Mouse (Mus musculus) kidney, embryonic 14.5 days (tissue): ENCODE measurements at regions not wholly inside any gene's neighbourhood (a gene's known extent, or its start where the extent isn't known, plus 50 kb on each side); places are given as distances from the start of the nearest gene placed in this dataset.

Source experiments
- ATAC-seq: fragments of 200-750 bp; cut with Nextera tagmentation; 2 replicates; pipeline ENCODE4 v1.8.0; 2017; ENCODE audit warnings: moderate number of reproducible peaks, mild to moderate bottlenecking, moderate TSS enrichment, moderate library complexity; ENCODE audit not compliant: low FRiP score, low TSS enrichment
- H3K27ac ChIP-seq: fragments of 300-500 bp; sonication (generic); 2 replicates; pipeline ENCODE4 v1.5.1; 2014; ENCODE audit warnings: low read depth, mild to moderate bottlenecking, low read length, moderate library complexity, mixed read lengths
- H3K27me3 ChIP-seq: fragments of 300-500 bp; sonication (generic); 2 replicates; pipeline ENCODE4 v1.6.1; 2014; ENCODE audit warnings: mild to moderate bottlenecking, low read length; ENCODE audit not compliant: control insufficient read depth, insufficient read depth
- H3K36me3 ChIP-seq: fragments of 300-500 bp; sonication (generic); 2 replicates; pipeline ENCODE4 v1.6.1; 2014; ENCODE audit warnings: low read length, mixed read lengths; ENCODE audit not compliant: control insufficient read depth, insufficient read depth
- H3K4me1 ChIP-seq: fragments of 300-500 bp; sonication (generic); 2 replicates; pipeline ENCODE4 v1.6.1; 2014; ENCODE audit warnings: low read length, mixed read lengths; ENCODE audit not compliant: control insufficient read depth, insufficient read depth
- H3K4me2 ChIP-seq: fragments of 300-500 bp; sonication (generic); replicated peaks from 2 replicates; pipeline ENCODE4 v1.6.1; 2014; ENCODE audit warnings: low read depth, mild to moderate bottlenecking, low read length
- H3K4me3 ChIP-seq: fragments of 300-500 bp; sonication (generic); 2 replicates; pipeline ENCODE4 v1.5.1; 2014; ENCODE audit warnings: mild to moderate bottlenecking, low read length
- H3K9ac ChIP-seq: fragments of 300-500 bp; sonication (generic); 2 replicates; pipeline ENCODE4 v1.6.1; 2014; ENCODE audit warnings: low read depth, mild to moderate bottlenecking, low read length, moderate library complexity
- H3K9me3 ChIP-seq: fragments of 300-500 bp; sonication (generic); 2 replicates; pipeline ENCODE4 v1.6.1; 2016; ENCODE audit warnings: low read length; ENCODE audit not compliant: control insufficient read depth
- WGBS: fragments of 180-500 bp; shearing (Covaris S2); extraction: QIAGEN DNeasy Blood & Tissue Kit; methylation state at CpG from one replicate; pipeline ENCODE4 v1.1.7; 2014; 5-methylcytosine and 5-hydroxymethylcytosine counted together

DNA sequence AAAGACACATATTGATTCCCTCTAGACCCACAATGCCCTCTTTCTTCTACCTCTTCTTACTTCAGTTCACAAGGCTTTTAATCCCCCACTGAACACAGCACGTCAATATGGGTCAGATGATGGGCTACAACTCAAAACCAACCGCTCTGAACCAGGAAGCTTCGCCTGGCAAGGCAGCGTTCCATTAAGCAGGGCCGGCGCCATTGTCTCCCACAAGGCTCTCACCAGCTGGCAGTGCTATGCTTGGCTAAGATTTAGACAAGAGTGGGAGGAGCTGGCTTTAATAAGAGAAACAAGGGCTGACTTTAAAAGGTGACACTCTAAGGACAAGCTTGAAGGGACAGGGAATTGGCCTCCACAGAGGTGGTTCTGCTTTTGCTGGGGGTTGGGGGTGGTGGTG is 192.3 kb upstream of the Slc24a2 start:
- Histone ChIP-seq H3K27me3 (no peaks in the 10 kb centered on the region), H3K27ac (no peak overlapping the region), H3K4me3 (no peak overlapping the region), H3K36me3 (no peaks in the 10 kb centered on the region), H3K9me3 (no peaks in the 10 kb centered on the region), H3K4me2 (no peak overlapping the region), H3K9ac (no peak overlapping the region), H3K4me1 (0 out of 2 replicates have a peak, but pooled peaks cover 8% of the 10 kb centered on the region)
- WGBS = 60% methylated on average over 6 of the region's 6 CpGs
- peak; percentile 81 for ATAC-seq

DNA sequence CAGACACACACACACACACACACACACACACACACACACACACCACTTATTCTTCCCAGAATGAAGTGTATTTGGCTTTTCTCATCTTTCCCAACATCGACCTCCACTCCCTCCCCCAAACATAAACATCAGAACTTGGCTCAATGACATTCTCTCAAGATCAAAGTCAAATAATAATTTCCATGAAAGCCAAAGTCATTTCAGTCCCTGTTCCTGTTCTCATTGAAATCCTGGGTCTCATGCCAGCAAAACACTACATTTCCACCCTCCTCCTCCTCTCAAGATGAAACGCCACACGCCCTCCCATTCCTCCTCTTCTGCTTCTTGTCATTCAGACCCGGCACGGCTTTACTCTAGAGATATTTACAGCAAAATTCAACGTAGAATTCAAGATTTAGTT is 173.1 kb upstream of the Slc24a2 start:
- H3K9ac ChIP-seq = no peak overlapping the region
- no peaks in the 10 kb centered on the region for H3K36me3 ChIP-seq
- no peak overlapping the region; the same call in 1 of the 2 replicates for H3K4me2 ChIP-seq
- no peaks in the 10 kb centered on the region for H3K27me3 ChIP-seq
- no peak overlapping the region for H3K4me3 ChIP-seq
- no peak for ATAC-seq
- 30% methylated on average over 6 of the region's 6 CpGs for WGBS
- 0 out of 2 replicates have a peak, but pooled peaks cover 5% of the 10 kb centered on the region for H3K4me1 ChIP-seq
- H3K27ac ChIP-seq = no peak overlapping the region
- no peaks in the 10 kb centered on the region for H3K9me3 ChIP-seq

DNA sequence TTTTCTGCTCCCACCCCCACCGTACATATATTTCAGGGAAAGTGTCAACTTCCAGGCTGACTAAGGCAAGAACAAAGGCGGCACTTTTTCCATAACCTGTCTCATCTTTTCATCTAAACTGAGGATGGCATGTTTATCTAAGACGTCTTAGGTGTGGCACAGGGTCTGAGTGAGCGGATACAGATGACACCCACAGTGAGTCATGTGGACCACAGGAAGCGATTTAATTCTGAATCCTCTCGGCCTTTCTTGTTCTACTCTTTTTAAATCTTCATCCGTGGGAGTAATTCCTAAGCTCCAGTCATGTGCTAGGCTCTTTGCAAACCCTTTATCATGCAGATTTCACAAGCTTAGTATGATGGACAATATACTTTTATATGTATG is 171.9 kb upstream of the Slc24a2 start:
- Histone ChIP-seq H3K9ac (no peak overlapping the region), H3K9me3 (no peaks in the 10 kb centered on the region), H3K27me3 (no peaks in the 10 kb centered on the region), H3K4me2 (no peak overlapping the region), H3K36me3 (no peaks in the 10 kb centered on the region), H3K4me1 (0 out of 2 replicates have a peak, but pooled peaks cover 5% of the 10 kb centered on the region), H3K4me3 (no peak overlapping the region), H3K27ac (no peak overlapping the region)
- no peak for ATAC-seq
- WGBS = 59% methylated on average over 7 of the region's 7 CpGs

GRCm38 (mm10) chr4:87401316-87402172 is 171.3 kb upstream of the Slc24a2 start:
- 25% methylated on average over 20 of the region's 20 CpGs for WGBS
- H3K4me3 ChIP-seq = peak overlapping the region; percentile 2; the same call in 1 of the 2 replicates
- no peak for ATAC-seq
- H3K4me1 ChIP-seq = 0 out of 2 replicates have a peak, but pooled peaks cover 5% of the 10 kb centered on the region
- no peaks in the 10 kb centered on the region for H3K9me3 ChIP-seq
- H3K9ac ChIP-seq = no peak overlapping the region
- no peaks in the 10 kb centered on the region for H3K27me3 ChIP-seq
- H3K36me3 ChIP-seq = no peaks in the 10 kb centered on the region
- H3K27ac ChIP-seq = no peak overlapping the region
- peak overlapping the region; percentile 34 for H3K4me2 ChIP-seq

GRCm38 (mm10) chr4:87386835-87387234 is 156.6 kb upstream of the Slc24a2 start:
- no peak for ATAC-seq
- H3K4me1 ChIP-seq = peaks cover 14% of the 10 kb centered on the region
- H3K9me3 ChIP-seq = no peaks in the 10 kb centered on the region
- no peak overlapping the region for H3K27ac ChIP-seq
- H3K27me3 ChIP-seq = peaks cover 8% of the 10 kb centered on the region; the same call in 1 of the 2 replicates
- H3K4me2 ChIP-seq = no peak overlapping the region
- H3K36me3 ChIP-seq = no peaks in the 10 kb centered on the region
- no peak overlapping the region for H3K9ac ChIP-seq
- 79% methylated on average over 3 of the region's 3 CpGs for WGBS
- H3K4me3 ChIP-seq = no peak overlapping the region

- Histone ChIP-seq H3K27me3 (peaks cover 8% of the 10 kb centered on the region; the same call in 1 of the 2 replicates), H3K4me3 (no peak overlapping the region), H3K4me1 (peaks cover 14% of the 10 kb centered on the region), H3K27ac (no peak overlapping the region), H3K36me3 (no peaks in the 10 kb centered on the region), H3K4me2 (no peak overlapping the region), H3K9ac (no peak overlapping the region), H3K9me3 (no peaks in the 10 kb centered on the region)
- 73% methylated on average over 9 of the region's 9 CpGs for whole genome bisulfite sequencing
- no peak for ATAC-seq
Measured at GRCm38 (mm10) chr4:87386271-87386670, 156.0 kb upstream of the Slc24a2 start.

GRCm38 (mm10) chr4:87385221-87385739 is 155.0 kb upstream of the Slc24a2 start:
- H3K9me3 ChIP-seq = no peaks in the 10 kb centered on the region
- H3K4me3 ChIP-seq = no peak overlapping the region
- H3K27me3 ChIP-seq = peaks cover 8% of the 10 kb centered on the region; the same call in 1 of the 2 replicates
- no peak for ATAC-seq
- H3K9ac ChIP-seq = no peak overlapping the region
- peaks cover 14% of the 10 kb centered on the region for H3K4me1 ChIP-seq
- 31% methylated on average over 7 of the region's 7 CpGs for WGBS
- no peak overlapping the region for H3K27ac ChIP-seq
- no peaks in the 10 kb centered on the region for H3K36me3 ChIP-seq
- H3K4me2 ChIP-seq = no peak overlapping the region

DNA sequence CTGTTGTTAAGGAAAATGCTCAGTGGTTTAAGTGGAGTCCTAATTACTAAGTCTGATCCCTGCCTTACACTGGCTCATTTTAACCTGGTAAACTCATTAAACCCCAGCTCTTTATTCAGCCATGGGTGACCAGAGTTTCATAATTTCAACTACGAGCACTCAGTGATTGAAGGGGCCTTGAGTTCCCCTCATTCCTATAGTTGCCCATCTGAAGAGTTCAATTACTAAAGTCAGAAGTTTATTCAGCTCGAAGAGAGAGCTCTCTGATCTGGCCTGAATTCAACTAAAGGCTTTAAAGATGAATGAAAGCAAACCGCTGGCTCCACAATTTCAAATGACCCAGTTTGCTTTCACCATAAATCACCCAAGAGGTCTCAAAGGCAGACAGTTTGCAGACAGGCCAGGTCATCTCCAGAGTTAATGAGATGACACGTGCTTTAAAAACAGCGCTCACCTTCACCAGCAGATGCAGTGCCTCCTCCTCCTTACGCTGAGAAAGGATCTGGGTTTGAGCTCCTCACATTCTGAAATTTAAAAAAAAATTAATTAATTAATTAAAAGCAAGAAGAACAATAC is 154.3 kb upstream of the Slc24a2 start:
- H3K9ac ChIP-seq = no peak overlapping the region
- no peaks in the 10 kb centered on the region for H3K36me3 ChIP-seq
- H3K9me3 ChIP-seq = no peaks in the 10 kb centered on the region
- H3K4me3 ChIP-seq = no peak overlapping the region
- no peak overlapping the region for H3K4me2 ChIP-seq
- H3K4me1 ChIP-seq = peaks cover 20% of the 10 kb centered on the region
- H3K27ac ChIP-seq = no peak overlapping the region
- ATAC-seq = peak; percentile 77
- H3K27me3 ChIP-seq = peaks cover 8% of the 10 kb centered on the region; the same call in 1 of the 2 replicates
- WGBS = 11% methylated on average over 6 of the region's 6 CpGs

DNA sequence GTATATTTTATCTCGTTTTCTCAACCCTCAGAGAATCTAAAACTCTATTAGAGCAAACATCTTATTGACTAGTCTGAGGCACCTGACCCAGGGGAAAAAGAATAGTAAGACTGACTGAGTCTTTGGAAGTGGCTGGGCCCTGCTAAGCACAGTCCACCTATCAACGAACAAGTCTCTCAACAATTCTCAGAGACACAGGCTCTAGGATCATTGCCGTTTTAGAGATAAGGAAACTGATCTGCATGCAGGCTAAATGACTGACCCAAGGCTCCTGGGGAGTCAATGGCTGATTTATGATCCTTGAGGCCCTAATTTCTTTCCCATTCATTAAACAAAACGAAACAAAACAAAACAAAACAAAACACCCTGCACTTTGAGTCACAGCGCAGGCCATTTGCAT is 150.4 kb upstream of the Slc24a2 start:
- Histone ChIP-seq H3K4me2 (no peak overlapping the region), H3K27me3 (peaks cover 7% of the 10 kb centered on the region; the same call in 1 of the 2 replicates), H3K9me3 (no peaks in the 10 kb centered on the region), H3K4me1 (peaks cover 32% of the 10 kb centered on the region), H3K27ac (no peak overlapping the region), H3K9ac (no peak overlapping the region), H3K4me3 (no peak overlapping the region), H3K36me3 (no peaks in the 10 kb centered on the region)
- ATAC-seq = no peak
- 48% methylated on average over 5 of the region's 5 CpGs for WGBS
